Mouse (Mus musculus) embryonic facial prominence, embryonic 10.5 days (tissue): ENCODE measurements at regions not wholly inside any gene's neighbourhood (a gene's known extent, or its start where the extent isn't known, plus 50 kb on each side); places are given as distances from the start of the nearest gene placed in this dataset.

Experiments used
- DNase-seq: peaks from one replicate; pipeline ENCODE4 v3.0.0-alpha.2; 2017; ENCODE audit warnings: low spot score
- H3K27ac ChIP-seq: fragments of 300-500 bp; sonication (generic); replicated peaks from 2 replicates; pipeline ENCODE4 v1.5.1; 2016; ENCODE audit warnings: mild to moderate bottlenecking
- H3K27me3 ChIP-seq: fragments of 300-500 bp; sonication (generic); replicated peaks from 2 replicates; pipeline ENCODE4 v1.6.1; 2016; ENCODE audit warnings: low read depth, mild to moderate bottlenecking; ENCODE audit not compliant: poor library complexity, severe bottlenecking
- H3K36me3 ChIP-seq: fragments of 300-500 bp; sonication (generic); replicated peaks from 2 replicates; pipeline ENCODE4 v1.6.1; 2016; ENCODE audit warnings: mild to moderate bottlenecking, moderate library complexity
- H3K4me1 ChIP-seq: fragments of 300-500 bp; sonication (generic); 2 replicates; pipeline ENCODE4 v1.6.1; 2016
- H3K4me3 ChIP-seq: fragments of 300-500 bp; sonication (generic); 2 replicates; pipeline ENCODE4 v1.5.1; 2016; ENCODE audit warnings: mild to moderate bottlenecking, moderate library complexity
- H3K9me3 ChIP-seq: fragments of 300-500 bp; sonication (generic); 2 replicates; pipeline ENCODE4 v1.6.1; 2016; ENCODE audit warnings: mild to moderate bottlenecking
- WGBS: fragments of 180-500 bp; shearing (Covaris S2); methylation state at CpG from one replicate; pipeline ENCODE4 v1.1.7; 2016; 5-methylcytosine and 5-hydroxymethylcytosine counted together

DNA sequence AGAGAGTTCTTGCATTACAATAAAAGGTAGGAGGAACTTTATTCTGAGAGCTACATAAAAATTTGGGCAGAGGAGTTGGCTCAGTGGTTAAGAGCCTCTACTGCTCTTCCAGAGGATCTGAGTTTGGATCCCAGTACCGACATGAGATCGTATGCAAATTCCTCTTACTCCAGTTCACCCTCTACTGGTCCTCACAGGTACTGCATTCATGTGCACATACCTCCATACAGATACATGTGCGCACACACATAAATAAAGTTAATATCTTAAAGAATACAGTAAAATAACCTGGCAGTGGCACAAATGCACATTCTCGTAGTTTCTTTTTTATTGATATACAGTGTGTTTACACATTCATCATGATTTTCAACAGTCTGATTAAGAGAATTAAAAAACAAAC, 232.4 kb downstream of the Vps13c start:
- Histone ChIP-seq H3K4me3 (no peak overlapping the region), H3K27me3 (no peaks in the 10 kb centered on the region), H3K9me3 (0 out of 2 replicates have a peak, but pooled peaks cover 2% of the 10 kb centered on the region), H3K27ac (no peak overlapping the region), H3K36me3 (no peaks in the 10 kb centered on the region), H3K4me1 (no peaks in the 10 kb centered on the region)
- WGBS, result 91% methylated on average over 4 of the region's 4 CpGs
- DNase-seq, result no peak

DNA sequence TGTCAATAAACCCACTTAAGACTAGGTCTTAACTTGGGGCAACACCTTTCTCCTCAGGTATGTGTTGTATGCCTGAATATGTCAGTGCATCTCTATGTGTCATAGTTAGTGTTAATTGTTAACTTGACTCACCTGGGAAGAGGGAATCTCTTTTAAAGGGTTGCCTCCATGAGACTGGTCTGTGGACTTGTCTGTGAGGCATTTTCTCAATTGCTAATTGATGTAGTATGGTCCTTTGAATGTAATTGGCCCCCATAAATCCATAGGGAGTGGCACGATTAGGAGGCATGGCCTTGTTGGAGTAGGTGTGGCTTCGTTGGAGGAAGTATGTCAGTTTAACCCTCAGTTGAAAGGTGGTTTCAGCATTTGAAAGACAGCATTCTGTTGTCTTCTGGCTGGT, 237.1 kb downstream of the Vps13c start:
- no peaks in the 10 kb centered on the region for H3K36me3 ChIP-seq
- no peak overlapping the region for H3K27ac ChIP-seq
- no peaks in the 10 kb centered on the region for H3K4me1 ChIP-seq
- H3K9me3 ChIP-seq, result 0 out of 2 replicates have a peak, but pooled peaks cover 2% of the 10 kb centered on the region
- no peaks in the 10 kb centered on the region for H3K27me3 ChIP-seq
- DNase-seq, result no peak
- WGBS, result 79% methylated on average over 2 of the region's 2 CpGs
- no peak overlapping the region for H3K4me3 ChIP-seq

DNA sequence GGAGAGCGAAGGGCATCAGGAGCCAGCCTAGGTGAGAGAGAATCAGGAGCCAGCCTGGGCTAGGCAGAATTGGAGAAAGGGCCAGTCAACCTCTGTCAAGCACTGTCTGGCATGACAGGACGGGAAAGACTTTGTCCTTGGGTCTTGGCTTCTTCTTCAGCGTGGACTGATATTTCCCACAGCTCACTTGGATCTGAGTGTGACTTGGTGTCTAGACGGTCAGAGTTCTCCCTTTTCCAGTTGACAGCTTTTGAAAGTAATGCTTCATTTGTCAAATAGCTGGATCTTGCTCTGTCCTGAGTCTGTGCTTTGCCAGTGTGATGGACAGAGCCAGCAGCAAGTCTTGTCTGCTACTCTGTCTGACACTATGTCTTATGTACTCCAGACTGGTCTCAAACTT, 243.1 kb downstream of the Vps13c start:
- H3K27me3 ChIP-seq, result no peaks in the 10 kb centered on the region
- no peak for DNase-seq
- 84% methylated on average over 4 of the region's 4 CpGs for WGBS
- H3K27ac ChIP-seq, result no peak overlapping the region
- H3K9me3 ChIP-seq, result no peaks in the 10 kb centered on the region
- H3K4me3 ChIP-seq, result no peak overlapping the region
- H3K36me3 ChIP-seq, result no peaks in the 10 kb centered on the region
- no peaks in the 10 kb centered on the region for H3K4me1 ChIP-seq

DNA sequence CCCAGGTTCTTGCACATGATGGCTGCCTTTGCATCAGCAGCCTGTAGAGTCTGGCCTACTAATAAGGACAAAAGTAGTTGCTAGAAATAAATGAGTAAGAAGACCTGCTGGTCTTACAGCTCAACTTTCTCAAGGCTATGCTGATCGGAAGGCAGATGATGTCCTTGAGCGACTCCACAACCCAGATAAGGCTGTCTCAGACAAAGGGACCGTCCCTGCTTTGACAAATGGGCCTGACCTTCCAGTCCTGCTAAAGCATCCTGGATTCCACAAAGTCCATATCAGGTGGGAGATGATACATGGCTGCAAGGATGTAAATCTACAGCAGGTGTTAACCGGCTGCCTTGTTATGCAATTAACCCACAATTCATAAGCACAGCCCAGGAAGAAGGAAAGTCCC, 244.8 kb downstream of the Vps13c start:
- H3K27me3 ChIP-seq, result no peaks in the 10 kb centered on the region
- WGBS, result 85% methylated on average over 4 of the region's 4 CpGs
- no peak overlapping the region for H3K27ac ChIP-seq

DNA sequence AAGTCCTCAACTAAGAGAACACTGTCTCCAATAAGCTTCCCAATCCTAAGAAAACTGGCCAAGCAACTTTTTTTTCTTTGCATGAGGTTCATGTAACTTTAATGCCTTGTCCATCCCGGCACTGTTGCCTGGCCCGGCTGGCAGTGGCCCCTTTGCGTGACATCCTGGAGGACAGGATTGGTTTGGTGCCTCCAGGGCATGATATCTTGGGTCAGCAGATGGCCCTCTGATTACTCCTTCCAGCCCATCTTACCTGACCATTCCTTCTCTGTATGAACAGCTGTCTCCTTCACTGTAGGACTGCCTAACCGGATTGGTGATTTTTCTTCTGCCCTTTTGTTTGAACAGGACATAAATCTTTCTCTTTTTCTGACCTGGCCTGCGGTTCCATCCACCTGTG, 254.4 kb downstream of the Vps13c start:
- Histone ChIP-seq H3K27ac (no peak overlapping the region), H3K4me3 (no peak overlapping the region), H3K27me3 (no peaks in the 10 kb centered on the region), H3K9me3 (no peaks in the 10 kb centered on the region), H3K36me3 (no peaks in the 10 kb centered on the region), H3K4me1 (no peaks in the 10 kb centered on the region)
- 87% methylated on average over 5 of the region's 5 CpGs for whole genome bisulfite sequencing
- DNase-seq, result no peak

More for the DNA sequence above, 244.8 kb downstream of the Vps13c start:
- no peaks in the 10 kb centered on the region for H3K9me3 ChIP-seq
- H3K36me3 ChIP-seq, result no peaks in the 10 kb centered on the region
- no peak for DNase-seq
- no peak overlapping the region for H3K4me3 ChIP-seq
- no peaks in the 10 kb centered on the region for H3K4me1 ChIP-seq

DNA sequence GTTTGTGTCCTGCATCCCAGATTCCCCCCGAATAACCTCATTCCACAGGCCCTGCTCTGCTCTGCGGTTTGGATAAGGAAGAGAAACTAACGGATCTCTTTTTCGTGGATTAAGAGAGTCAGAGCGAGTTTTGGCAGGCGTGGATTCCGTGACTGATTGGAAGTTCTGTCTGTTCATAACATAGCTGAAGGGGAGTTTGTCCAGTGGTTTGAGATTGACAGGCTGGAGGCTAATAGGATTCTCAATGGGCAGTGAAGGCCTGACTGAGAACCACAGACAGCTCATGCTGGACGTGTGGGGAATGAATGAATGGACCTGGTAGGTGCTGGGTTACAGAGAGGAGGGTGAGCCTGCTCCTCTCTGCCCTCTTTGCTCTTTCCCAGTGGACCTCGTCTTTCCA, 269.6 kb downstream of the Vps13c start:
- 80% methylated on average over 9 of the region's 9 CpGs for WGBS
- no peaks in the 10 kb centered on the region for H3K36me3 ChIP-seq
- H3K27me3 ChIP-seq, result no peaks in the 10 kb centered on the region
- DNase-seq, result no peak
- H3K4me3 ChIP-seq, result no peak overlapping the region
- H3K27ac ChIP-seq, result no peak overlapping the region
- no peaks in the 10 kb centered on the region for H3K9me3 ChIP-seq
- no peaks in the 10 kb centered on the region for H3K4me1 ChIP-seq

DNA sequence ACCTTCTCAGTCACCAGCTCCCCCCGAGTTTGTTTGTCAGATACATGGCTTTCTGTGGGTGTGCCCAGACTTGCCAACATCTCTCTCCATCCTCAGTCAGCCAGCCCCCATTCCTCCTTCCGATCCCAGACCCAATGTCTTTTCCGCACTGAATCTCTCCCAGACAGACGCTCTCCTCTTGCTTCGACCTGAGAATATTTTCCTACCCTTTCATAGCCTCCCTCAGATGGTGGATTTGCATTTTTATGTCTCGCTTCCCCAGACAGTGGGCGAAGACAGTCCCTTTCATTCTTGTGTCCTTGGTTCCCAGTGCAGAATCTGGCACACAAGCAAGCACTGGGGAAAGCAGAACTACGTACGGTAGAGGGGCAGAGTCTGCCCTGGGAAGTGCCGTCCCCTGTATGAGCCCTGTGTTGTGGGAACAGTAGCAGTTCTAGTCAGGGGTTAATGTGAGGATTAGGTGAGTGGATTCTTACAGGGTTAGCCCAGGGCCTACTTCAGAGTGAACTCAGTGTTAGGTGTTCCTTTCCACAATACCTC, 275.0 kb downstream of the Vps13c start:
- H3K9me3 ChIP-seq, result no peaks in the 10 kb centered on the region
- no peak overlapping the region for H3K4me3 ChIP-seq
- 85% methylated on average over 10 of the region's 10 CpGs for WGBS
- peaks cover 9% of the 10 kb centered on the region; the same call in 1 of the 2 replicates for H3K4me1 ChIP-seq
- no peaks in the 10 kb centered on the region for H3K36me3 ChIP-seq
- DNase-seq, result no peak
- no peak overlapping the region for H3K27ac ChIP-seq
- H3K27me3 ChIP-seq, result no peaks in the 10 kb centered on the region

DNA sequence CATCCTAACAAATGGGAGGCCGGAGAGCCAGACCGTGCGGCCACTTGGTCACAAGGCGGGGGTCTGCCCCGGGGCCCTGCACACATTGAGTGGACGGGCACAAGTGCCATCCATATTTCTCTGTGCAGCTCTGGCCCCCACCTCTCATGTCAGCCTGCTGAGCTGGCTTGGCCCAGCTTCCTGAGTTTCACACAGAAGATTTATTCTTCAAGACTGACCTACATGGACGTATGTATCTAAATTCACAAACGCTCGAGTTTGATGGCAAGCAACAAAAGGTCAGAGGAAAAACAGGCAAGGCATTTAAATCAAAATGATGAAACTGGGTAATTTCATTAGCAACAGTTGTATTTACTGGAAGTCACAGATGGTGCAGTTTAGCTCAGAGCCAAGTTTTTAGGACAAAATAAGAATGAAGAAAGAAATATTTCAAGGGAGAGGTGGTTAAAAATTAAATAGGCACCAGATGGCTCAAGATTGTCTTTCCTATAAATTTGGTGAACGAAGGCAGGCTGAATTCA, 276.1 kb downstream of the Vps13c start:
- no peak for DNase-seq
- Histone ChIP-seq H3K27me3 (no peaks in the 10 kb centered on the region), H3K9me3 (no peaks in the 10 kb centered on the region), H3K27ac (no peak overlapping the region), H3K4me1 (peaks cover 9% of the 10 kb centered on the region; the same call in 1 of the 2 replicates), H3K4me3 (no peak overlapping the region), H3K36me3 (no peaks in the 10 kb centered on the region)
- WGBS, result 69% methylated on average over 10 of the region's 10 CpGs

DNA sequence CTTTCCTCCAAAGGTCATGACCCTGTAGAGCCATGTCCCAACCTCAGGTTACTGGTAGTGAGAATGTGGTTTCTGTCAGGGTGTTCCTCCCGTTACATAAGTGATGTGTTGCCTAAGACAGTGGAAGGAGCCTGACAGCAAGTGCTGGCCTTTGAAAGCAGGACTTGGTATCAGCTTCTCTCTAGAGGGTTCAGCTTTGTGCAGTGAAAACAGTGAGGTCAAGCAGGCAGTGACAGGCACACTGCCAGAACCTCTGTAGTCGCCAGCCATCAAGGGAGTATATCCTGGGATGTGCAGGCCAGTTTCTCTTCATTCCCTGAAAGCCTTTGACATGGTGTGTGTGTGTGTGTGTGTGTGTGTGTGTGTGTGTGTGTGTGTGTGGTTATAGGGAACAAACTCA, 278.1 kb downstream of the Vps13c start:
- Histone ChIP-seq H3K9me3 (no peaks in the 10 kb centered on the region), H3K27me3 (no peaks in the 10 kb centered on the region), H3K36me3 (no peaks in the 10 kb centered on the region), H3K4me3 (no peak overlapping the region), H3K4me1 (peaks cover 12% of the 10 kb centered on the region; the same call in 1 of the 2 replicates), H3K27ac (no peak overlapping the region)
- WGBS, result 66% methylated on average over 2 of the region's 2 CpGs
- no peak for DNase-seq

DNA sequence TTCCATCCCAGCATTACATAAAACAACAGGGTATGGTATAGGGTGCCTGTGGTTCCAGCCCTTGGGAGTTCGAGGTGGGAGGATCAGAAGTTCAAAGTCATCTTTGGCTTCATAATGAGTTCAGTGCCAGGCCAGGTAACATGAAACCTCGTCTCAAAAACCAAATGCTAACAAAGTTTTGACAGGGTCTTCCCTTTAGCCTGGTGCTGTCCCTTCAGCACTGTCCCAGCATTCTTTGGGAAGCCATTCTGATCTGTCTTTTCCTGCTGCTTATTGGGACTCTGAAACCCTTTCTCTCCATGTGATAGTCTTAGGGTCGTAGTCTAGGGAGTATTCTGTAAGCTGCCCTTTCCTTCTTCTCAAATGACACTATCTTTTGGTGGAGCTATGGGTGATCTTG, 282.1 kb downstream of the Vps13c start:
- no peaks in the 10 kb centered on the region for H3K9me3 ChIP-seq
- peak; percentile 54 for DNase-seq
- no peaks in the 10 kb centered on the region for H3K27me3 ChIP-seq
- H3K27ac ChIP-seq, result no peak overlapping the region
- 45% methylated on average over 3 of the region's 3 CpGs for WGBS
- 0 out of 2 replicates have a peak, but pooled peaks cover 6% of the 10 kb centered on the region for H3K4me1 ChIP-seq
- no peaks in the 10 kb centered on the region for H3K36me3 ChIP-seq
- no peak overlapping the region for H3K4me3 ChIP-seq

DNA sequence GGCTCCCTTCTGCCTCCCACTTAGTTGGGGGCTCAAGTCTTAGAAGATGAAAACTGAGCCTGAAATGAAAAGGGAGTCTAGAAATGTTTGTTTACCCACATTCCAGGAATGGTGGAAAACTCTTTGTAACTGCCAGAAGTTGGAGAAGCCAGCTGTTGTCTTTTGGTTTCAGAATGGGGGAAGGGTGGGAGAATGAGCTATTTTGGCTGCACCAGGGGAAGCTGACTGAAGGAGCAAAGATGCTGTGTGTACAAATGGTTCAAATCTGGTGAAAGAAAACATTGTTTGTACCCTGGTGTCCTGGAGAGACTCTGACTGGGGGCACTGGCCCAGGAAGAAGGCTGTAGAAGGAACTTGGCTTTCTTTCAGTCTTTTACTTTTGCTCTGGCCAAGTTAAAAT, 291.1 kb downstream of the Vps13c start:
- Histone ChIP-seq H3K9me3 (no peaks in the 10 kb centered on the region), H3K27ac (no peak overlapping the region), H3K27me3 (no peaks in the 10 kb centered on the region), H3K4me3 (no peak overlapping the region), H3K4me1 (peaks cover 12% of the 10 kb centered on the region), H3K36me3 (no peaks in the 10 kb centered on the region)
- DNase-seq, result no peak

DNA sequence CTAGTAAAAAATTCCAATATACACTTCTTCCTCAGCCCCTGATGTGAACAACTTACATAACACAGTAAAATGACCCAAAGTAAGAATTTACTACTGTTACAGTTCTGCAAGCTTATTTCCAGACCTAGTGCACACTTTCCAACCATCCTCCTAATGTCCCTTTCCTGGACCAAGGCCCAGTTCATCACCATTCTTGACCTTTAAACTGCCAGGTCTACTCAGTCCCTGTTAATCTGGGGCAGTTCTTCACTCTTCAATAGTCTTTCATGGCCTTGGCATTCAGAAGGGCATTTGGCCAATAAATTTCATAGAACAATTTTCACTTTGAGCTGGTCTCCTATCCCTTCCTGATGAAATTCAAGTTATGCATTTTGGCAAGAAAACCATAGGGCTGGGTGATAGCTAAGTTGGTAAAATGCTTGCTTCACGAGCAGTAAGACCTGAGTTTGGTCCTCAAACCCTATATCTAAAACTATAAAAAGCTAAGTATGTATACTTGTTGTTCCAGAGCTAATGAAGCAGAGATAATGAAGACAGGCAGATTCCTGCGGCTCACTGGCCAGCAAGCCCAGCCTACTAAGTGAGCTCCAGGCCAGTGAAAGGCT, 295.4 kb downstream of the Vps13c start:
- Histone ChIP-seq H3K36me3 (no peaks in the 10 kb centered on the region), H3K4me3 (no peak overlapping the region), H3K4me1 (peaks cover 12% of the 10 kb centered on the region), H3K27me3 (no peaks in the 10 kb centered on the region), H3K27ac (no peak overlapping the region), H3K9me3 (no peaks in the 10 kb centered on the region)
- DNase-seq, result no peak
- WGBS, result 71% methylated on average over 2 of the region's 2 CpGs

DNA sequence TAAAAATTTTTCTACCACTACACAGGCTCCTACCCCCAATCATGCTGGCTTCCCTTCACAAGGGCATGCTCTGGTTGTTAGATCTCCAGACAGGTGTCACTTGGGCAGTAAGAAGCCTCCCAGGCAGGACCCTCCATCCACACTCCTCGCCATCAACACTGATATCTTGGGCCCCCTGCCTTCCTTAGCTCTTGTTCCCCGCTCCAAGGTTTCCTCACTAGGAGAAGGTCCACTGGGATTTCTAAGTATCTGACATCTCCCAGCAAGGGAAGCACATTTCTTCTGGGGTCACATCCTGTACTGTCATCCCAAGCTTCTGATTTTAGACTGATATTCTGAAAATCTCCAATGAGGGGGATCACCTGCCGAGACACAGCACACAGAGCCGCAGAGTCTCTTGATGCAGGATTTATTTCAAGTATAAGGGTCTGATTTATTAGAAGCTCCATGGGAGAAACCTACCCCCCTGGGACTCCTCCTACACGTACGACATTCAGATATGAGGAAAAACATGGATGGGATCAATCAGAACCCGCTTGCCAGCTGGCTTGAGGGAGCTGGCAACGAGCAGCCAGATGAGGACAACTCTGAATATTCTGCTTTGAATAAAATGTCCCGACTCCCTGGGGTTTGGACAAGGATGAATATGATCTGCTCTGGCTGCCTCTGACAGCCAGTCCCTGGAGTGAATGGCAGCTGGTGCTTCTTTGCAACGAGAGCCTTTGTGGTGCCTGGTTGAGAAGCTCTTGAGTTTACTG, 322.8 kb downstream of the Vps13c start:
- Histone ChIP-seq H3K36me3 (no peaks in the 10 kb centered on the region), H3K9me3 (no peaks in the 10 kb centered on the region), H3K27ac (no peak overlapping the region), H3K4me1 (peaks cover 11% of the 10 kb centered on the region), H3K27me3 (peaks cover 4% of the 10 kb centered on the region; the same call in 1 of the 2 replicates), H3K4me3 (no peak overlapping the region)
- DNase-seq, result no peak
- 85% methylated on average over 10 of the region's 10 CpGs for WGBS
